Mouse (Mus musculus) 3134 (cell line): Measurements from ENCODE around the gene Arhgef3.

Experiments used
- DNase-seq: peaks from one replicate; pipeline ENCODE4 v3.0.0-alpha.2; 2011; ENCODE audit warnings: low spot score; ENCODE audit not compliant: insufficient read length; ENCODE audit errors: extremely low read depth

The Arhgef3 gene

GRCm38 (mm10) chr14:27108748-27109504, 5.8 kb upstream of the Arhgef3 start:
- DNase-seq: no peak

GRCm38 (mm10) chr14:27115275-27115660, 569 bp downstream of the Arhgef3 start:
- no peak for DNase-seq

GRCm38 (mm10) chr14:27115991-27116390, 1.3 kb downstream of the Arhgef3 start:
- no peak for DNase-seq

GRCm38 (mm10) chr14:27116577-27117165, 2.0 kb downstream of the Arhgef3 start:
- DNase-seq: no peak

- DNase-seq: no peak
Measured at GRCm38 (mm10) chr14:27118546-27118945, 3.8 kb downstream of the Arhgef3 start.

GRCm38 (mm10) chr14:27122646-27123045, 7.9 kb downstream of the Arhgef3 start:
- no peak for DNase-seq

GRCm38 (mm10) chr14:27123543-27123942, 8.8 kb downstream of the Arhgef3 start:
- DNase-seq: peak; percentile 66

GRCm38 (mm10) chr14:27130031-27130430, 15.3 kb downstream of the Arhgef3 start:
- DNase-seq: no peak

- DNase-seq: no peak
Measured at GRCm38 (mm10) chr14:27130676-27131075, 16.0 kb downstream of the Arhgef3 start.

GRCm38 (mm10) chr14:27131521-27131920, 16.8 kb downstream of the Arhgef3 start:
- peak; percentile 54 for DNase-seq

- DNase-seq: no peak
Measured at GRCm38 (mm10) chr14:27138891-27139290, 24.2 kb downstream of the Arhgef3 start.

- DNase-seq: no peak
Measured at GRCm38 (mm10) chr14:27139968-27140367, 25.3 kb downstream of the Arhgef3 start.

- no peak for DNase-seq
Measured at GRCm38 (mm10) chr14:27141486-27141885, 26.8 kb downstream of the Arhgef3 start.

- no peak for DNase-seq
Measured at GRCm38 (mm10) chr14:27142680-27143079, 28.0 kb downstream of the Arhgef3 start.

GRCm38 (mm10) chr14:27145171-27146045, 30.7 kb downstream of the Arhgef3 start:
- no peak for DNase-seq

GRCm38 (mm10) chr14:27147726-27148125, 33.0 kb downstream of the Arhgef3 start:
- DNase-seq: no peak

GRCm38 (mm10) chr14:27149401-27149800, 34.7 kb downstream of the Arhgef3 start:
- DNase-seq: no peak

GRCm38 (mm10) chr14:27150011-27150640, 35.4 kb downstream of the Arhgef3 start:
- DNase-seq: no peak

GRCm38 (mm10) chr14:27151432-27151831, 36.7 kb downstream of the Arhgef3 start:
- DNase-seq: no peak

GRCm38 (mm10) chr14:27155088-27155487, 40.4 kb downstream of the Arhgef3 start:
- no peak for DNase-seq

GRCm38 (mm10) chr14:27156032-27156431, 41.3 kb downstream of the Arhgef3 start:
- no peak for DNase-seq
